Mouse (Mus musculus) MEL (cell line): ENCODE measurements around the gene Fbxo7. TPM values are rescaled to one million over a fixed set of nuclear protein-coding genes. Genes with fewer than 3 reads are reported as not detected.

ENCODE experiments used
- DNase-seq: peaks from one replicate; pipeline ENCODE4 v3.0.0; 2011; ENCODE audit warnings: low read depth, low spot score
- H3K27ac ChIP-seq: 2 replicates; pipeline ENCODE4 v1.5.1; 2012; ENCODE audit warnings: low read depth, mild to moderate bottlenecking, control low read depth, low read length, moderate library complexity; ENCODE audit not compliant: control insufficient read depth
- H3K27me3 ChIP-seq, 2 experiments: fragments of 150-350 bp in 1 of 2; sonication (generic) in 1 of 2; 2 replicates each; pipeline ENCODE4 v1.6.1; 2012; ENCODE audit warnings: low read length in 2 of 2, mild to moderate bottlenecking in 2 of 2, improper control_type of control experiment in 1 of 2, moderate library complexity in 1 of 2; ENCODE audit not compliant: insufficient read depth in 2 of 2, control insufficient read depth in 1 of 2
- H3K36me3 ChIP-seq, 2 experiments: 2 replicates each; pipeline ENCODE4 v1.6.1; 2012 to 2014; ENCODE audit warnings: low read length in 2 of 2, improper control_type of control experiment in 1 of 2, inconsistent platforms in 1 of 2, mild to moderate bottlenecking in 1 of 2; ENCODE audit not compliant: insufficient read depth in 2 of 2, control insufficient read depth in 1 of 2
- H3K4me1 ChIP-seq, 2 experiments: fragments of 150-350 bp in 1 of 2; sonication (generic) in 1 of 2; 2 replicates each; pipeline ENCODE4 v1.6.1; 2012; ENCODE audit warnings: low read length in 2 of 2, improper control_type of control experiment in 1 of 2, mild to moderate bottlenecking in 1 of 2; ENCODE audit not compliant: insufficient read depth in 2 of 2, control insufficient read depth in 1 of 2
- H3K4me3 ChIP-seq, 2 experiments: fragments of 150-350 bp in 1 of 2; sonication (generic) in 1 of 2; 2 replicates each; pipeline ENCODE4 v1.5.1; 2012; ENCODE audit warnings: low read depth in 2 of 2, low read length in 2 of 2, mild to moderate bottlenecking in 2 of 2, moderate library complexity in 2 of 2, control low read depth in 1 of 2, improper control_type of control experiment in 1 of 2; ENCODE audit not compliant: control insufficient read depth in 1 of 2, insufficient read depth in 1 of 2
- H3K79me2 ChIP-seq: 2 replicates; pipeline ENCODE4 v1.6.1; 2012; ENCODE audit warnings: mild to moderate bottlenecking, low read length, moderate library complexity; ENCODE audit not compliant: control insufficient read depth, poor library complexity, insufficient read depth
- H3K9ac ChIP-seq: 2 replicates; pipeline ENCODE4 v1.6.1; 2012; ENCODE audit warnings: low read depth, mild to moderate bottlenecking, control low read depth, low read length, moderate library complexity; ENCODE audit not compliant: control insufficient read depth, poor library complexity, severe bottlenecking
- H3K9me3 ChIP-seq: fragments of 150-350 bp; sonication (generic); replicated peaks from 2 replicates; pipeline ENCODE4 v1.6.1; 2012; ENCODE audit warnings: mild to moderate bottlenecking, low read length, improper control_type of control experiment, moderate library complexity; ENCODE audit not compliant: insufficient read depth
- CHD1 ChIP-seq: IDR thresholded peaks from 2 replicates; pipeline ENCODE4 v1.6.1; 2012; ENCODE audit warnings: low read depth, mild to moderate bottlenecking, inconsistent platforms, low read length, improper control_type of control experiment
- CHD2 ChIP-seq: IDR thresholded peaks from 2 replicates; pipeline ENCODE4 v1.6.1; 2011; ENCODE audit warnings: low read length, improper control_type of control experiment
- CTCF ChIP-seq, 3 experiments: IDR thresholded peaks in 2 of 3; conservative IDR thresholded peaks in 1 of 3; 2 replicates each; pipeline ENCODE4 v1.5.1; 2011 to 2012; ENCODE audit warnings: low read length in 3 of 3, low read depth in 2 of 3, mild to moderate bottlenecking in 2 of 3, improper control_type of control experiment in 1 of 3, inconsistent platforms in 1 of 3, mixed read lengths in 1 of 3, moderate library complexity in 1 of 3; ENCODE audit not compliant: control insufficient read depth in 1 of 3, insufficient read depth in 1 of 3, poor library complexity in 1 of 3, severe bottlenecking in 1 of 3
- E2F4 ChIP-seq: IDR thresholded peaks from 2 replicates; pipeline ENCODE4 v1.6.1; 2011; ENCODE audit warnings: low read depth, low read length, improper control_type of control experiment, borderline replicate concordance
- ELF1 ChIP-seq: IDR thresholded peaks from 2 replicates; pipeline ENCODE4 v1.6.1; 2014; ENCODE audit warnings: low read depth, mild to moderate bottlenecking, inconsistent platforms, low read length, improper control_type of control experiment, moderate library complexity
- EP300 ChIP-seq, 2 experiments: IDR thresholded peaks; 2 replicates each; pipeline ENCODE4 v1.6.1; 2011; ENCODE audit warnings: improper control_type of control experiment in 2 of 2, low read length in 2 of 2, low read depth in 1 of 2, mild to moderate bottlenecking in 1 of 2
- ETS1 ChIP-seq: IDR thresholded peaks from 2 replicates; pipeline ENCODE4 v1.6.1; 2012; ENCODE audit warnings: low read depth, mild to moderate bottlenecking, inconsistent platforms, low read length, improper control_type of control experiment, moderate library complexity
- GABPA ChIP-seq: IDR thresholded peaks from 2 replicates; pipeline ENCODE4 v1.6.1; 2012; ENCODE audit warnings: low read depth, mild to moderate bottlenecking, inconsistent platforms, low read length, improper control_type of control experiment, moderate library complexity
- GATA1 ChIP-seq: IDR thresholded peaks from 2 replicates; pipeline ENCODE4 v1.6.1; 2011; ENCODE audit warnings: low read depth, low read length, improper control_type of control experiment
- JUND ChIP-seq: IDR thresholded peaks from 2 replicates; pipeline ENCODE4 v1.6.1; 2011; ENCODE audit warnings: low read depth, mild to moderate bottlenecking, improper control_type of control experiment, low read length
- KAT2A ChIP-seq: conservative IDR thresholded peaks from 2 replicates; pipeline ENCODE4 v1.6.1; 2012; ENCODE audit warnings: low read depth, low read length, improper control_type of control experiment, inconsistent platforms
- MAFK ChIP-seq: IDR thresholded peaks from 2 replicates; pipeline ENCODE4 v1.6.1; 2011; ENCODE audit warnings: low read depth, mild to moderate bottlenecking, low read length, improper control_type of control experiment, borderline replicate concordance
- MAX ChIP-seq: IDR thresholded peaks from 2 replicates; pipeline ENCODE4 v1.6.1; 2011; ENCODE audit warnings: low read length, improper control_type of control experiment
- MAZ ChIP-seq: IDR thresholded peaks from 2 replicates; pipeline ENCODE4 v1.6.1; 2012; ENCODE audit warnings: low read depth, mild to moderate bottlenecking, inconsistent platforms, low read length, improper control_type of control experiment
- MEF2A ChIP-seq: IDR thresholded peaks from 2 replicates; pipeline ENCODE4 v1.6.1; 2014; ENCODE audit warnings: low read depth, mild to moderate bottlenecking, inconsistent platforms, low read length, improper control_type of control experiment; ENCODE audit not compliant: poor library complexity, insufficient replicate concordance, severe bottlenecking; ENCODE audit errors: extremely low read depth
- MYC ChIP-seq: IDR thresholded peaks from 2 replicates; pipeline ENCODE4 v1.6.1; 2011; ENCODE audit warnings: low read depth, mild to moderate bottlenecking, low read length, improper control_type of control experiment, moderate library complexity
- NELFE ChIP-seq: IDR thresholded peaks from 2 replicates; pipeline ENCODE4 v1.6.1; 2011; ENCODE audit warnings: low read depth, low read length, improper control_type of control experiment
- POLR2AphosphoS2 ChIP-seq: IDR thresholded peaks from 2 replicates; pipeline ENCODE4 v1.6.1; 2011; ENCODE audit warnings: low read length, improper control_type of control experiment
- POLR2AphosphoS5 ChIP-seq: IDR thresholded peaks from 2 replicates; pipeline ENCODE4 v1.6.1; 2012; ENCODE audit warnings: low read depth, borderline replicate concordance, mild to moderate bottlenecking, inconsistent platforms, low read length, moderate library complexity, mixed read lengths
- RCOR1 ChIP-seq: IDR thresholded peaks from 2 replicates; pipeline ENCODE4 v1.6.1; 2012; ENCODE audit warnings: low read depth, mild to moderate bottlenecking, inconsistent platforms, low read length, improper control_type of control experiment
- SIN3A ChIP-seq: IDR thresholded peaks from 2 replicates; pipeline ENCODE4 v1.6.1; 2012; ENCODE audit warnings: low read length, improper control_type of control experiment, inconsistent platforms
- SMC3 ChIP-seq: IDR thresholded peaks from 2 replicates; pipeline ENCODE4 v1.6.1; 2011; ENCODE audit warnings: low read depth, low read length, improper control_type of control experiment
- TAL1 ChIP-seq: IDR thresholded peaks from 2 replicates; pipeline ENCODE4 v1.6.1; 2012; ENCODE audit warnings: mild to moderate bottlenecking, inconsistent platforms, low read length, moderate library complexity, mixed read lengths
- TBP ChIP-seq: IDR thresholded peaks from 2 replicates; pipeline ENCODE4 v1.8.0; 2011; ENCODE audit warnings: low read depth, low read length, improper control_type of control experiment
- TCF12 ChIP-seq: IDR thresholded peaks from 2 replicates; pipeline ENCODE4 v1.6.1; 2014; ENCODE audit warnings: low read depth, mild to moderate bottlenecking, inconsistent platforms, low read length, improper control_type of control experiment, moderate library complexity
- UBTF ChIP-seq: IDR thresholded peaks from 2 replicates; pipeline ENCODE4 v1.6.1; 2012; ENCODE audit warnings: low read depth, mild to moderate bottlenecking, inconsistent platforms, low read length, improper control_type of control experiment, moderate library complexity, borderline replicate concordance; ENCODE audit not compliant: insufficient read depth
- USF1 ChIP-seq: IDR thresholded peaks from 2 replicates; pipeline ENCODE4 v1.6.1; 2014; ENCODE audit warnings: low read depth, mild to moderate bottlenecking, inconsistent platforms, low read length, improper control_type of control experiment, moderate library complexity
- USF2 ChIP-seq, 2 experiments: IDR thresholded peaks; 2 replicates each; pipeline ENCODE4 v1.6.1; 2011 to 2012; ENCODE audit warnings: improper control_type of control experiment in 2 of 2, low read length in 2 of 2, borderline replicate concordance in 1 of 2, inconsistent platforms in 1 of 2, low read depth in 1 of 2, mild to moderate bottlenecking in 1 of 2; ENCODE audit not compliant: insufficient read depth in 1 of 2
- ZC3H11A ChIP-seq: IDR thresholded peaks from 2 replicates; pipeline ENCODE4 v1.6.1; 2012; ENCODE audit warnings: low read depth, mild to moderate bottlenecking, inconsistent platforms, low read length, improper control_type of control experiment
- ZKSCAN1 ChIP-seq: IDR thresholded peaks from 2 replicates; pipeline ENCODE4 v1.6.1; 2012; ENCODE audit warnings: low read depth, mild to moderate bottlenecking, inconsistent platforms, low read length, improper control_type of control experiment, moderate library complexity
- ZMIZ1 ChIP-seq: IDR thresholded peaks from 2 replicates; pipeline ENCODE4 v1.6.1; 2012; ENCODE audit warnings: low read depth, mild to moderate bottlenecking, inconsistent platforms, low read length, improper control_type of control experiment, moderate library complexity
- ZNF384 ChIP-seq: IDR thresholded peaks from 2 replicates; pipeline ENCODE4 v1.6.1; 2012; ENCODE audit warnings: low read depth, mild to moderate bottlenecking, inconsistent platforms, low read length, improper control_type of control experiment
- polyA plus RNA-seq, 2 experiments: library from polyadenylated mRNA; stranded (reverse) in 1 of 2; unstranded in 1 of 2; fragments of >175 nt in 1 of 2; fragments of >200 nt in 1 of 2; gene quantifications; 2 replicates each; pipeline versions ENCODE4 v1.2.1 to v1.2.4; 2012; ENCODE audit warnings: low replicate concordance in 2 of 2, low read depth in 1 of 2; ENCODE audit not compliant: insufficient read length in 2 of 2, insufficient read depth in 1 of 2, missing spikeins in 1 of 2
- total RNA-seq: library from RNA; depleted of rRNA; stranded (reverse); fragments of 300-350 nt; gene quantifications from 2 replicates; pipeline ENCODE4 v1.2.3, GENCODE M21; 2012

Fbxo7 gene
- total and polyA plus RNA-seq, 3 experiments, result 24.5 to 131 (median 34.8) TPM

DNA sequence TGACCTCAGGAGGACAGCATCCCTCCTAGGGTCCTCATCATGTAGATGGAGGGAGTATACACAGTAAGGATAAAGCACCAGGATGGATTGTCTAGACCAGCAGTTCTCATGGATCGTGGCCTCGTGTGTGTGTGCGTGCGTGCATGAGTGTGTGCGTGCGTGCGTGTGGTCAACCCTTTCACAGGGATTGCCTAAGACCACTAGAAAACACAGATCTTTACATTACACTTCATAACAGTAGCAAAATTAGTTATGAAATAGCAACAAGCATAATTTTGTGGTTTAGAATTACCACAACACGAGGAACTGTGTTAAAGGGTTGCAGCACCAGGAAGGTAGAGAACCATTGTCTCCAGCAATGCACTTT is 41.2 kb downstream of the Fbxo7 start:
- no peak overlapping the region for H3K27ac ChIP-seq
- H3K27me3 ChIP-seq, result no peaks in the 10 kb centered on the region
- no peak for TF ChIP-seq MAZ
- TF ChIP-seq, all 39 proteins: peak for 0
- Histone ChIP-seq H3K79me2 (no peaks in the 10 kb centered on the region), H3K9ac (no peak overlapping the region), H3K4me1 (no peaks in the 10 kb centered on the region), H3K36me3 (no peaks in the 10 kb centered on the region), H3K4me3 (no peak overlapping the region), H3K9me3 (no peaks in the 10 kb centered on the region)
- no peak for DNase-seq

DNA sequence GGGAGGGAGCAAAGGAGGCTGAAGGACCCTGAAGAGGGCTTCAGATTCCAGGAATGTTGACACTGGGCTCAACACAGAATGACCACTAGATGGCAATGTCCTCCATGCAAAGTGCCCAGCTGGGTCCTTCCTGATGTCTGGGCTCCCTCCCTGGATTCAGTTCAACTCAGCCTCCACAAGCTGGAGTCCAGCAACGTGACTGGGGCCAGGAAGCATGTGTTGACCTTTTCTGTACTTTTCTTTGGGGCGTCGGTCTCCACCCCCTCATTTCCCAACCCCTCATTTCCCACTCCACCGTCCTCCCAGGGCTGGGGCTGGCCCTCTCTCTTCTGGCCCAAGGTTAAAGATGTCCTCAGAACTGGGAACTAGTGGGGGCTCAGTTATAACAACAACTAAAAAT is 43.2 kb downstream of the Fbxo7 start:
- Histone ChIP-seq H3K79me2 (no peaks in the 10 kb centered on the region), H3K27ac (no peak overlapping the region), H3K9ac (no peak overlapping the region), H3K36me3 (no peaks in the 10 kb centered on the region), H3K4me3 (no peak overlapping the region), H3K4me1 (no peaks in the 10 kb centered on the region), H3K9me3 (no peaks in the 10 kb centered on the region), H3K27me3 (no peaks in the 10 kb centered on the region)
- peak; percentile 47 for DNase-seq
- TF ChIP-seq UBTF, result no peak
- TF ChIP-seq KAT2A, result no peak
- no peak for TF ChIP-seq MYC
- TF ChIP-seq TBP, result no peak
- TF ChIP-seq USF1, result no peak
- no peak for TF ChIP-seq ELF1
- TF ChIP-seq NELFE, result no peak
- no peak for TF ChIP-seq CHD1
- TF ChIP-seq SMC3, result peak; percentile 73
- no peak for TF ChIP-seq EP300 (IDR thresholded peaks at IDR 0.05; ENCODE audit: low read depth in 1 of 2, low read length in 2 of 2)
- no peak for TF ChIP-seq SIN3A
- TF ChIP-seq E2F4, result no peak
- TF ChIP-seq ZC3H11A, result peak; percentile 54; the same call in 1 of the 2 replicates
- no peak for TF ChIP-seq MAZ
- no peak for TF ChIP-seq ZNF384
- no peak for TF ChIP-seq MEF2A
- no peak for TF ChIP-seq POLR2AphosphoS5
- TF ChIP-seq RCOR1, result no peak
- TF ChIP-seq MAX, result no peak
- no peak for TF ChIP-seq GATA1
- TF ChIP-seq USF2 (IDR thresholded peaks at IDR 0.05; ENCODE audit: borderline replicate concordance in 1 of 2, insufficient read depth in 1 of 2, low read depth in 1 of 2, low read length in 2 of 2), result no peak
- TF ChIP-seq GABPA, result no peak
- no peak for TF ChIP-seq MAFK
- no peak for TF ChIP-seq TAL1
- no peak for TF ChIP-seq POLR2AphosphoS2
- peak; percentile 79 to 91 (median 83) for TF ChIP-seq CTCF (IDR thresholded peaks at IDR 0.05 in 2 of 3, conservative IDR thresholded peaks at IDR 0.05 in 1 of 3; ENCODE audit: control insufficient read depth in 1 of 3, insufficient read depth in 1 of 3, low read depth in 2 of 3, low read length in 3 of 3, poor library complexity in 1 of 3, severe bottlenecking in 1 of 3)
- TF ChIP-seq ZKSCAN1, result no peak
- no peak for TF ChIP-seq ZMIZ1
- no peak for TF ChIP-seq TCF12
- TF ChIP-seq ETS1, result no peak
- no peak for TF ChIP-seq CHD2
- TF ChIP-seq JUND, result no peak
